Mouse (Mus musculus) small intestine, adult 2 months (tissue): ENCODE data around the gene Slco3a1.

Experiments used
- CTCF ChIP-seq: fragments of 200-500 bp; IDR thresholded peaks from 2 replicates; pipeline ENCODE4 v1.5.1; 2012; ENCODE audit warnings: low read depth, mild to moderate bottlenecking, control low read depth, inconsistent platforms, low read length, moderate library complexity, mixed read lengths; ENCODE audit not compliant: insufficient replicate concordance, insufficient read length; ENCODE audit errors: extremely low read depth
- POLR2A ChIP-seq: fragments of 200-500 bp; IDR thresholded peaks from 2 replicates; pipeline ENCODE4 v1.6.1; 2012; ENCODE audit warnings: low read depth, mild to moderate bottlenecking, control low read depth, inconsistent platforms, low read length, moderate library complexity

DNA sequence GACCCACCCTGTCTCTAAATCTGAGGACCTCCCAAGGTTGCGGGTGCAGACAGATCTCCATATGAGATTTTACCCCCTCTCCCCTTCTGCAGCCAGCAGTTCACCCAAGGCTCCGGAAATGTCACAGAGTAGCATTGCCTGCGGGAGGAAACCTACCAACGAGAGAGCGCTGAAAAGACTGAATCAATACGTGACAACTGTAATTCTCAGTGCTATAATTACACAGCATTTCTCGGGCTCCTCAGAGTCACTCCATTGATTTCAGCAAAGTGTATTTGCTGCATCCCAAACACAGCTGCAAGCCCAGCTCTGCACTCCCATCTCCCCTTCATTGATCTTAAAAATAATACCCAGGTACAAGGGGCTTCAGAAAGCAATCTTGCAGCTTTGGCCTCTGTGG, 82.8 kb downstream of the Slco3a1 start:
- TF ChIP-seq POLR2A: no peak
- no peak for TF ChIP-seq CTCF
